Mouse (Mus musculus) gastrocnemius, adult 2 months (tissue): ENCODE data around the gene Serpinb9f. TPM values are rescaled to one million over a fixed set of nuclear protein-coding genes. Genes with fewer than 3 reads are reported as not detected.
"Not testable (repeated sequence)": the region's sequence is repeated elsewhere in the genome, so short reads cannot be mapped to it uniquely, and the experiment has no call there.

ENCODE experiments used
- DNase-seq: peaks from one replicate; pipeline ENCODE4 v3.0.0; 2022
- H3K27ac ChIP-seq: fragments of 200-600 bp; 2 replicates; pipeline ENCODE4 v1.8.1; 2022; ENCODE audit warnings: mild to moderate bottlenecking
- H3K4me3 ChIP-seq: fragments of 200-600 bp; 2 replicates; pipeline ENCODE4 v1.8.1; 2022; ENCODE audit warnings: mild to moderate bottlenecking, moderate library complexity
- intact Hi-C: fragments of 180-260 bp; cut with DNase I; formaldehyde crosslinking; loops from one replicate; pipeline ENCODE4 v1.15.1; 2025
- long read RNA-seq, 2 experiments: library from polyadenylated mRNA; stranded (forward); transcript quantifications; one replicate each; pipeline ENCODE4 v2.0.0; 2021
- total RNA-seq, 2 experiments: library from RNA; stranded (reverse); gene quantifications; 2 replicates each; pipeline ENCODE4 v1.2.3; 2021

Gene Serpinb9f
- total RNA-seq = not detected
- long read RNA-seq, experiment 1 = 0 reads
- long read RNA-seq, experiment 2 = 0 reads

GRCm38 (mm10) chr13:33323777-33324176, at the start of gene Serpinb9f:
Gene Serpinb9f, plus strand, starts transcription at chr13:33324077.
- H3K27ac ChIP-seq, H3K4me3 ChIP-seq, intact Hi-C loops, DNase-seq: not testable (repeated sequence)

GRCm38 (mm10) chr13:33308631-33309030, 15.2 kb upstream of the Serpinb9f start:
- H3K4me3 ChIP-seq, DNase-seq, intact Hi-C loops, H3K27ac ChIP-seq: not testable (repeated sequence)

GRCm38 (mm10) chr13:33356666-33357065, 32.8 kb downstream of the Serpinb9f start:
- intact Hi-C loops, H3K27ac ChIP-seq, H3K4me3 ChIP-seq, DNase-seq: not testable (repeated sequence)

Other genes with a start within 250 kb of the Serpinb9f start
- gene Serpinb1b, start 245.5 kb upstream of the Serpinb9f start, total RNA-seq = not detected
- not detected for gene Serpinb9c, start 164.3 kb upstream of the Serpinb9f start, total RNA-seq
- gene Serpinb9d, start 131.1 kb upstream of the Serpinb9f start, total RNA-seq = not detected
- gene Serpinb9e, start 74.5 kb upstream of the Serpinb9f start, total RNA-seq = not detected
- not detected for gene Gm11397, start 71.7 kb downstream of the Serpinb9f start, total RNA-seq
- gene Serpinb9g, start 160.7 kb downstream of the Serpinb9f start, total RNA-seq = not detected